In genomic region chr4:76365871-76366270, GRCm38 (mm10) we compare ENCODE assay signal across 8 mouse cellular contexts.
A peak's percentile ranks its signal among the peaks of the same experiment; 100 is the strongest.
DNase-seq lines count a peak whose midpoint lies in the region; ATAC-seq lines count a peak whose summit lies in the region.

No protein-coding gene starts in this region.

- DNase-seq in adrenal gland, adult 2 months, result peak; percentile 13
- no peak for DNase-seq in adrenal gland, postnatal 25 days
- no peak for DNase-seq in hindbrain, embryonic 11.5 days (ENCODE audit: low spot score)
- DNase-seq in embryo, embryonic 10 days (ENCODE audit: low spot score), result no peak

- no peaks in the 10 kb centered on the region for H3K36me3 ChIP-seq in hindbrain, embryonic 15.5 days
- H3K36me3 ChIP-seq in hindbrain, embryonic 11.5 days (ENCODE audit: control insufficient read depth, insufficient read depth, low read length), result no peaks in the 10 kb centered on the region
- no peaks in the 10 kb centered on the region for H3K36me3 ChIP-seq in neural tube, embryonic 13.5 days
- no peaks in the 10 kb centered on the region for H3K36me3 ChIP-seq in neural tube, embryonic 15.5 days
- H3K36me3 ChIP-seq in limb, embryonic 12.5 days, result no peaks in the 10 kb centered on the region

- H3K4me3 ChIP-seq in hindbrain, embryonic 15.5 days, result no peak overlapping the region
- H3K4me3 ChIP-seq in hindbrain, embryonic 11.5 days (ENCODE audit: low read depth, low read length), result no peak overlapping the region
- H3K4me3 ChIP-seq in neural tube, embryonic 13.5 days, result no peak overlapping the region
- no peak overlapping the region for H3K4me3 ChIP-seq in neural tube, embryonic 15.5 days (replicated peaks)
- H3K4me3 ChIP-seq in limb, embryonic 12.5 days (replicated peaks), result no peak overlapping the region

- no peak overlapping the region for H3K9ac ChIP-seq in hindbrain, embryonic 15.5 days
- no peak overlapping the region for H3K9ac ChIP-seq in hindbrain, embryonic 11.5 days (ENCODE audit: low read depth, low read length)
- no peak overlapping the region for H3K9ac ChIP-seq in neural tube, embryonic 13.5 days
- H3K9ac ChIP-seq in neural tube, embryonic 15.5 days (replicated peaks), result no peak overlapping the region
- H3K9ac ChIP-seq in limb, embryonic 12.5 days (replicated peaks), result no peak overlapping the region

- ATAC-seq in hindbrain, embryonic 15.5 days (ENCODE audit: low FRiP score, low read depth), result peak; percentile 60; the same call in 1 of the 2 replicates
- no peak for ATAC-seq in hindbrain, embryonic 11.5 days (ENCODE audit: low FRiP score)
- no peak for ATAC-seq in neural tube, embryonic 13.5 days (ENCODE audit: low read depth)
- ATAC-seq in neural tube, embryonic 15.5 days (ENCODE audit: low FRiP score), result no peak
- no peak for ATAC-seq in limb, embryonic 12.5 days (ENCODE audit: insufficient number of reproducible peaks, insufficient read depth, low FRiP score, low TSS enrichment, low read depth)

- no peaks in the 10 kb centered on the region for H3K9me3 ChIP-seq in hindbrain, embryonic 15.5 days
- no peaks in the 10 kb centered on the region for H3K9me3 ChIP-seq in hindbrain, embryonic 11.5 days (ENCODE audit: control insufficient read depth, low read length)
- H3K9me3 ChIP-seq in neural tube, embryonic 13.5 days, result no peaks in the 10 kb centered on the region
- H3K9me3 ChIP-seq in neural tube, embryonic 15.5 days (replicated peaks), result no peaks in the 10 kb centered on the region
- no peaks in the 10 kb centered on the region for H3K9me3 ChIP-seq in limb, embryonic 12.5 days

- 0 out of 2 replicates have a peak overlapping the region, but pooled peaks have one; percentile 14 for H3K27ac ChIP-seq in hindbrain, embryonic 15.5 days (replicated peaks)
- H3K27ac ChIP-seq in hindbrain, embryonic 11.5 days (ENCODE audit: low read depth, low read length), result no peak overlapping the region
- H3K27ac ChIP-seq in neural tube, embryonic 13.5 days (replicated peaks), result peak overlapping the region; percentile 38; the same call in 1 of the 2 replicates
- no peak overlapping the region; the same call in 1 of the 2 replicates for H3K27ac ChIP-seq in neural tube, embryonic 15.5 days (replicated peaks)
- 0 out of 2 replicates have a peak overlapping the region, but pooled peaks have one; percentile 29 for H3K27ac ChIP-seq in limb, embryonic 12.5 days

- H3K4me2 ChIP-seq in hindbrain, embryonic 15.5 days, result no peak overlapping the region
- H3K4me2 ChIP-seq in hindbrain, embryonic 11.5 days (replicated peaks; ENCODE audit: low read depth, low read length), result no peak overlapping the region
- no peak overlapping the region for H3K4me2 ChIP-seq in neural tube, embryonic 13.5 days
- H3K4me2 ChIP-seq in neural tube, embryonic 15.5 days, result no peak overlapping the region
- H3K4me2 ChIP-seq in limb, embryonic 12.5 days, result no peak overlapping the region

- 61% methylated on average over 4 of the region's 4 CpGs for WGBS in hindbrain, embryonic 15.5 days
- WGBS in hindbrain, embryonic 11.5 days, result 90% methylated on average over 4 of the region's 4 CpGs
- WGBS in neural tube, embryonic 13.5 days, result 82% methylated on average over 4 of the region's 4 CpGs
- 70% methylated on average over 4 of the region's 4 CpGs for WGBS in neural tube, embryonic 15.5 days
- WGBS in limb, embryonic 12.5 days, result 58% methylated on average over 4 of the region's 4 CpGs

- H3K4me1 ChIP-seq in hindbrain, embryonic 15.5 days (replicated peaks), result peaks cover 38% of the 10 kb centered on the region
- H3K4me1 ChIP-seq in hindbrain, embryonic 11.5 days (replicated peaks; ENCODE audit: control insufficient read depth, insufficient read depth, low read length), result no peaks in the 10 kb centered on the region; the same call in 1 of the 2 replicates
- peaks cover 78% of the 10 kb centered on the region for H3K4me1 ChIP-seq in neural tube, embryonic 13.5 days (replicated peaks)
- peaks cover 42% of the 10 kb centered on the region for H3K4me1 ChIP-seq in neural tube, embryonic 15.5 days
- peaks cover 64% of the 10 kb centered on the region for H3K4me1 ChIP-seq in limb, embryonic 12.5 days (replicated peaks)

- H3K27me3 ChIP-seq in hindbrain, embryonic 15.5 days, result no peaks in the 10 kb centered on the region
- no peaks in the 10 kb centered on the region for H3K27me3 ChIP-seq in hindbrain, embryonic 11.5 days (ENCODE audit: control insufficient read depth, insufficient read depth, low read length)
- H3K27me3 ChIP-seq in neural tube, embryonic 13.5 days, result no peaks in the 10 kb centered on the region
- H3K27me3 ChIP-seq in neural tube, embryonic 15.5 days (replicated peaks), result no peaks in the 10 kb centered on the region
- no peaks in the 10 kb centered on the region for H3K27me3 ChIP-seq in limb, embryonic 12.5 days

Comparison
In these comparisons a context has a peak if more than half of its experiments do, and no peak if none do; other contexts are left out.
1. H3K27ac ChIP-seq: peak in hindbrain, embryonic 15.5 days (single experiment), neural tube, embryonic 13.5 days (single experiment) and limb, embryonic 12.5 days (single experiment); none in hindbrain, embryonic 11.5 days (single experiment) and neural tube, embryonic 15.5 days (single experiment).